Mouse (Mus musculus) urinary bladder, postnatal 4 days (tissue): ENCODE measurements at regions not wholly inside any gene's neighbourhood (a gene's known extent, or its start where the extent isn't known, plus 50 kb on each side); places are given as distances from the start of the nearest gene placed in this dataset.
"Not testable (repeated sequence)": the region's sequence is repeated elsewhere in the genome, so short reads cannot be mapped to it uniquely, and the experiment has no call there.

Experiments used
- DNase-seq, 2 experiments: peaks; one replicate each; pipeline ENCODE4 v3.0.0; 2021 to 2022; ENCODE audit warnings: low spot score in 2 of 2

DNA sequence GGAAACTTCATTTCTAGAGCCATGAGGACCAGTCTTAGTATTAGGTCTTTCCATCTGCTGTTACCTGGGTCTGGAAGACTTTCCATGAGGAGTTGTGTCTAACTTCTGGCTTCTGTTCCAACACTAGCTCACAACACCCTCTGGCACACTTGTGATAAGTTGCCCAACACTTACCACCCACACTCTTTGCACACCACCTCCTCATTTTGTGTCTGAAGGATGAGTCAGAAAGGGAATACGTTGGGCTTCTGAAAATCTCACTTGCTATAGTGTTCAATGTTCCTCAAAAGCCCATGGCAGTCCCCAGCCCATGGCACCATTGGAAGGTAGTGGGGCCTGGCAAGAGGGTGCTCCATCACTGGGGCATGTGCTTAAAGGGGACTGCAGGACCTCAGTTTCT, 161.5 kb downstream of the Cartpt start:
- DNase-seq, result no peak

GRCm38 (mm10) chr13:99737271-99737670, 163.6 kb downstream of the Cartpt start:
- no peak for DNase-seq

DNA sequence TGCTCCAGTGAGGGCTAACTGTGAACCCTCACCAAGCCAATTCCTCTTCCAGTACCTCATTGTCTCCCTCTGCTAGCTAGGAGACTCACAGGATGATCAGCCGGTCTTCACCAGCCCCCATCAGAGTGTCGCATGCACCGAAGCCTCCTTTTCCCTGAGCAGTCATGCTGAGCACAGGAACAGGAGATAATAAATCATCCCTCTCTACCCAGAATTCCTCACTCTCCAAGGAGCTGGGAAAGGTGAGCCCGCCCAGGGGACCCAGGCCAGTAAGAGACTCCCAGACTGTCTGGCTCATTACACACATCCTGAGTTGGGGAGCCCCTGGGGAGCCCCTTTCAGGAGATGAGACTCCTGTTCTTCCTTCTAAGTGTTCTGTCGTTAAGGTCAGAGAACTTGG, 171.7 kb downstream of the Cartpt start:
- DNase-seq, result no peak

GRCm38 (mm10) chr13:99724245-99724644, 176.6 kb downstream of the Cartpt start:
- no peak for DNase-seq

DNA sequence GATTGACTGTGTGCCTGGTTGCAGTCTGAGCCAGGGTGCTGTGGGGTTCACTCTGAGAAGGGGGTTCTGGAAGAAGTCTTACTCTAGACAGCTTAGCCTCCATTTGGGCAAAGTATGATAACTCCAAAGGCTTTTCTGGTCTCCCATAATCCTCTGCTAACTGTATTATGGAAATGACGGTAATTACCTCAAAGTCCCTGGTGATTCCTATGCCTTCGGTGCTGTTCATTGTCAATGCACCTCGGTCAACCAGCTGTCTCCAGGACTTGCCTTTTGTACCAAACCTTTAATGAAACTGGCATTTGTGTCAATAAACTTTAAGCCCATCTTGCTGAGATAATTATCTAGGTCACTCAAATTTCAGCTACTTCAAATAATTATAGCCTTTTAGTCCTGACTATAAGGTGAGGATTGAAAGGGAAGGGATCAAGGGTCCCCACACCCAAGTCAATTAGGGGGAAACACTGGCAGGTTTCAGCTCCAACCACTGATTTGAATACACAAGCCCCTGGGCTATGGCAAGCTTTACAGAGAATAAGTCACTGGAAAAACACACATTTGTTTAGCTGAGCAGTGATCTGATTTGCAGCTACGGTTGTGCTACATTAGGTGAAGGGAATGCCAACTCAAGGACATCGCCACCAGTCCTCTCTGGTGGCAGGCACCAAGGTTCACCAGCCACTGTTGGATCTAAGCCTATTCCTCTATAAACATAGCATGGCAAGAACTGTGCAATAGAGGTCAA, 177.5 kb downstream of the Cartpt start:
- no peak for DNase-seq

GRCm38 (mm10) chr13:99720566-99720965, 180.3 kb downstream of the Cartpt start:
- no peak for DNase-seq

GRCm38 (mm10) chr13:99696559-99696890, 180.2 kb upstream of the Map1b start:
- no peak for DNase-seq

DNA sequence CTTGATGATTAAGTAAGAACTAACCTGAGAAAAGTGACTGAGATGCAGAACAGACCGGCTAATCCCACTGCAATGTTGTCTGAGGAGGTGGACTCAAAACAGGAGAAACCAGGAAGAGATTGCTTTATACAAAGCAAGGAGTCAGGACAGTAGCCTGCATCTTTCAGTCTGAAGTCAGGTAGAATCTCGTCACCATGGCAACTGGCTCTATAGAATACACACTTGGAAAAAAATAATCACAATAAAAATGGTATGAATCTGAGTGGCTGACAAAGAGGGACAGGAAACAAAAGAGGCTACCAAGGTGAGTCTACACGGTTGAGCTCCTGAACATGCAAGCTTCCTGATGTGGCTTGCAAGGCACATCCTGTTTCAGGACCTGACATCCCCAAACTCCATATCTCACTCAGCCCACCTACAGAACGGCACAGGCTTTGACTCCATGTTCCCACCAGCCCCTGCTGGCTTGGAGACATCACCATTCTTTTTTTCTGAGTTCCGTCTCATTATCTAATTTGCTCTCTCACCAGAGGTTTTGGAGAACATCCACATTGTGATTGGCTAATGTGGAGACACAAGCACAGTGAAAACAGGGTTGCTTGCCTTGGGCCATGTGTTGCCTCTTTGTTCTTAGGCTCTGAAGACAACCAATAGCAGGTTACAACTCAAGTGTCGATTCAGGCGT, 179.7 kb upstream of the Map1b start:
- no peak for DNase-seq

DNA sequence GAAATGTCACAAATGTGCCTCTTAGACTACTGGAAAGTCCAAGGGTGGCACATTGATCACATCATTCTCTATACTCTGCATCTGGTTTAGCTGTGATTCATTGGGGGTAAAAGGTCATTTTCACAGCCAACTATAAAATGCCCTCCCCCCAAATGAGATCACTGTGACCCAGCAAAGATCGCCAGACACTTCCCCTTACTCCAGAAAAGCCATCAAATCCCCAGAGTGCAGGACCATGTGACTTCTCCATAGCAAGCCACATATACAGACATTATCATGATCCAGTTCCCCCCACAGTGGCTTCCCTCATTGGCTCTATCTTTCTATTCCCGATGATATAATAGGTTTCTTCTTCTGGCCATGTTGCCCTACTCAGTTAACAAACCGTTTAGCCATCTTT, 163.6 kb upstream of the Map1b start:
- DNase-seq, result no peak

DNA sequence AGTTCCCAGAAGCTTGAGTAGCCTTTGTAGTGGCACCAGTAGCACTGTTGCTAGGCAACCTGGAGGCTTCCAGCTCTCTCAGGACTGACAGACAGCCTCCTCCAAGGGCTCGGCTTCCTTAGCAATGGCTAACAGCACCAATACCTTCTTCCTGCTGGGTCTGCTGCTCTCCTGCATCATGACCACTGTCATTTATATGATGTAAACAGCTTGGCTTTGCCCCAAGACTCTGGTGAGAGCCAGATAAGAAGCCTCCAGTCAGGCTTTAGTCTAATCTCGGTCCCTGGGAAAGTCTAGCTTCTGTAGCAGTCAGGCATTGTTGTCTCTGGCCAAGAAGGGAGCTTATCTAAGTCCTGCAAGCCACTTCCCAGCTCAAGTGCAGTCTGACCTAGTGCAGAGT, 163.1 kb upstream of the Map1b start:
- no peak for DNase-seq

DNA sequence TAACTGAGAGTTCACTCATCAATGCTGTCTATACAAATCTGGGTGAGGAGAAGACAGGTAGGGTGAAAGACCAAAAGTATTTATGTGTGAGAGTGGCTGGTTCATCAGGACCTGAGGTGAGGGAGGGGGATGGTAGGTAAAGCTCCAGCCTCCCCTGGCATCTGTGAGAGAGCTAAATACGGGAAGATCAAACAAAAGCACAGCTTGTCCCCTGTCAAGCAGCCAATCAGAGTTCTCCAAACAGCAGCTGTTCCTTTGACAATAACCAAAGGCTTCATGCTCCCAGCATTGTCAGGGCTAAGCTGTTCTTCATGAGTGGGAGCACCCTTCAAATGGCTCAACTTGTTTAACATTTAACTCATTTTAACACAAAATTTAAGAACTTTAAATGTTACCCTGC, 160.1 kb upstream of the Map1b start:
- DNase-seq, result no peak

DNA sequence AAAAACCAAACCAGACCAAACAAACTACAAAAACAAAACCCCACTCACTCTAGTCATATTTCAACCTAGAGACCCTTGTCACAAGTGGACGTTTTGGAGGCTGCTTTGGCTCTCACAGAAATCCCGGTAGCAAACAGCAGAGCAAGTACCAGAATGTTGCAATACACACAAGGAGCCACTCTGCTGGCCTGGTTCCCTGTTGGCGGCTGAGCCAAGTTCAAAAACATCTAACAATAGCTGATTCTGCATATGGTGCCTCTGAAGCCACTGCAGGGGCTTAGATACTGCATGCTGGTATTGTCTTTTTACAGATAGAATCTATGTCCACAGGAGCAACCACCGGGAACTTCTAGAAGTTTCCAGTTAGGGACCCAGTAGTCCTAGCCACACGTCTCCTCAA, 159.6 kb upstream of the Map1b start:
- no peak for DNase-seq

- no peak for DNase-seq
Observed at GRCm38 (mm10) chr13:99672714-99673113, 156.4 kb upstream of the Map1b start.

GRCm38 (mm10) chr13:99671747-99672146, 155.4 kb upstream of the Map1b start:
- no peak for DNase-seq

- DNase-seq, result no peak
Observed at GRCm38 (mm10) chr13:99669987-99670534, 153.7 kb upstream of the Map1b start.

DNA sequence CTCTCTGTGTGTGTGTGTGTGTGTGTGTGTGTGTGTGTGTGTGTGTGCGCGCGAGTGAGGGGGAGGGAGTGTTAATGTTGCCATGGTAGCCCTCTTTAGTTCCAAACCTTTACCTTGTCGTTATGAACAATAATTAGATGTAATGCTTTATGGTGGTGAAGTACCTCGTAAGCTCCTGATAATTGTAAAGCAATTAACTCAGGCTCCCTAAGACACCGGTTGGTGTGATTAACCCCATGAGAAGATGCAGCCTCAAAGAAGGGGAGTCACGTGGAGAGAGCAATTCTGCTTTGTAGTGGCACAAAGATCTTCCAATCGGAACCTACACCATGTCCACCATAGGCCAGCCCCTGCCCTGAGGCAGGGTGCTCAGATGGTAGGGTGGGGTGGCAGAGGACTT, 152.3 kb upstream of the Map1b start:
- DNase-seq, result no peak

GRCm38 (mm10) chr13:99666086-99666485, 149.7 kb upstream of the Map1b start:
- DNase-seq, result no peak

DNA sequence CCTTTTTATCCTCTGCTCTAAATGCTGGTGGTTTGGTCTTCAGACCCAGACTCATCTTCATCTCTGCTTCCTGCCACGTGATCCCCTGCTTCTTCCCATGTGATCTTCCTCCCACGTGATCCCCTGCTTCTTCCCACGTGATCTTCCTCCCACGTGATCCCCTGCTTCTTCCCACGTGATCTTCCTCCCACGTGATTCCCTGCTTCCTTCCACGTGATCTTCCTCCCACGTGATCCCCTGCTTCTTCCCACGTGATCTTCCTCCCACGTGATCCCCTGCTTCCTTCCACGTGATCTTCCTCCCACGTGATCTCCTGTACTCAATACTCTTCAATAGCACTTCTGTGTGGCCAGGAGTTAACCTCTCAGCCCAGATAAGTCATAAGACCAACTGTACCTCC, 147.1 kb upstream of the Map1b start:
- not testable (repeated sequence) for DNase-seq

- DNase-seq, result no peak
Observed at GRCm38 (mm10) chr13:99647661-99648204, 131.4 kb upstream of the Map1b start.

GRCm38 (mm10) chr13:99644771-99645170, 128.4 kb upstream of the Map1b start:
- no peak for DNase-seq

DNA sequence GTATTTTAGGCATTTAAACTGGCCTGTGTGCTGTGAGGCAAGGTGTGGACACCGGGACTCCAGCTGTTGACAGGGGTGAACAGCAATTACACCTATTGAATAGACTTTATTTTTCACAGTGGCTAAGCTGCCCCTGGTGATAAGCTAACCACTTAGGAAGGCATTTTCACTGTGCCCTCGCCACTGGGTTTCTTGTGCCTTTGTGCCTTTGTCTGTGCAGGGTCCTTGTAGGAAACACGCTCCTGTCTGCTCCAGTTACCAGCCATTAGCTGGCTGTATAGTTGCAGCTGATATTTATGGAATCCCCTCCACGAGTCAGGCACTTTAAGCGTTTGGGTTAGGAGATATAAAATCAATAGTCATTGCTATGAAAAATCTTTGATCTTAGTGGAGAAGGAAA, 126.5 kb upstream of the Map1b start:
- DNase-seq, result no peak

- peak in 1 of 2 experiments; percentile 32 for DNase-seq
Observed at GRCm38 (mm10) chr13:99642301-99642700, 126.0 kb upstream of the Map1b start.
